Mouse (Mus musculus) ovary, postnatal 36 days (tissue): ENCODE measurements around the gene Gm28308.

Experiments
- DNase-seq: peaks from one replicate; pipeline ENCODE4 v3.0.0; 2022; ENCODE audit warnings: low spot score, mixed read lengths

The Gm28308 gene

DNA sequence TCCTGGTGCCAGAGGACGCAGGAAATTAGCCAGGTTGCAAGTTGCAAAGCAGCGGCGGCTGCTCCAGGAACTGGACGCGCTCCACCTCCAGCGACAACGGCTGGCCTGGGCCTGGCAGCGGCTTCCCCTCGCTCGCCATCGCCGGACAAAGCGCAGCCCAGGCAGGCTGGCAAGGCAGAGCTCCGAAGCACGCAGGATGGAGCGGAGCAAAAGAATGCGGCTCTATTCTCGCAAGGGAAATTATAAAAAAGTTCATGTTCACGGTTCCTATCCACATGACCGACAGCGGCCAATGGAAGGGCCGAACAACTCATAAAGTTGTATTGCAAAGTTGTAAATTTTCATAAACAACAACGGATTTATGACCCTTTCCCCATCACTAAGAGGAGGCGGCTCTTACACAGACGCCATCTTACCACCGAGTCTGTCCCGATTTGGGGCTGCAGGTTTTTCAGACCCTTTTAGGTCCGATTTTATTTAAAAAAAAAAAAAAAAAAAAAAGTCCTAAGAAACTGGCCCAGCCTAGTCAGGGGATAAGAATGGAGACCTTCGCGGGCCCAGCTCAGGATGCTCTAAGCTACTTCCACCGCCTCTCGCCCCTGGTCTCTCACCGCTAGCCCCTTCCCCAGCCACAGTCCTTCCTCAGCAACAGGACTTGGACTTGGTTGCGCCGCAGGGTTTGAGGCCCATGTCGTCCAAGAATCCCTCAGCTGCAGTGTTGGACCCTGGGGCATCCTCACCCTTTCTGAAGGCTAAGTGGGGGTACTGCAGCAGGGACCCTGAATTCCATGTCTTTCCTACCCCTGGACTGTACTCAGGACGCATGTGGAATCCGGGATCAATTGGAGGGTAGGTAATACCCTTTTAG, at the start of gene Gm28308, which contains the start of gene Hoxa3:
Gm28308 (minus strand) TSS at position 221 of the 868 bp plus-strand sequence.
Hoxa3 (minus strand) TSS at position 218 of the 868 bp plus-strand sequence.
- DNase-seq: peak; percentile 37

DNA sequence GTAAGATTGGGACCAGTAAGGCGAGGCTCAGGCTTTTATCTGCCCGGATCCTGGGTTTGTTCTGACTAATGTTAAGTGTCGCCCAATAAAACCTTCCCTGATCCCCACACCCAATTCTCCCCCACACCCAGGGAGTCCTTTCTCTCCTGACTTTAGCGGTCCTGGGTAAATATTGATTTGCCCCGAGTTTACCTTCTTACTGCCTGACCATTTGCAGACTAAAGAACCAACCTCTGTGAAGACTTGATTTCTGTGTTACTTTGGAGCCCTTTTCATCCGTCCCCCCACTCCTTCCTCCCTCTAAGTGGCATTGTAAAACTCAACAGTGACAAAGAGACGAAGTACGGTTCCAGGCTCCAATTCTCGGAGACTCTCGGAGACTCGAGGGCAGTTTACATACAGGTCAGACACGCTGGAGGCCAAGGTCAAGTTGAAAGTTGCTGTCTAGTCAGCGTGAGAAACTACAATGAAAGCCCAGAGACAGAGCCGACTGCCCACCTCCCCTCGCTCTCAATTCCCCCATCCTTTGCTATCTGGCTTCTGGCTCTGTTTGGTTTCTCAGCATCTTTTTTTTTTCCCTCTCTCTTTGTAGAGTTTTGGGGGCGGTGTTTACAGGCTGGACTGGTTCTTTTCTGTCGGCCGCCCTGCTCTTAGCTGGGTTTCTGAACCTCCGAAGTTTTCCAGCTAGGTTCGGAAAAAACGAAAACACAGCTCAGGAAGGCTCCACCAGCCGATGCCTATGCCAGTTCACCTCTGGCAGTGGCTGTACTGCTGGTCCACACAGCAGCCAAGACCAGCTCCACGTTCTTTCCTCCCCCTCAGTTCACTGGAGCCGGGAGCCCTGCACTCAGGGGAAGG, 49.6 kb upstream of the Gm28308 start:
- DNase-seq: no peak

DNA sequence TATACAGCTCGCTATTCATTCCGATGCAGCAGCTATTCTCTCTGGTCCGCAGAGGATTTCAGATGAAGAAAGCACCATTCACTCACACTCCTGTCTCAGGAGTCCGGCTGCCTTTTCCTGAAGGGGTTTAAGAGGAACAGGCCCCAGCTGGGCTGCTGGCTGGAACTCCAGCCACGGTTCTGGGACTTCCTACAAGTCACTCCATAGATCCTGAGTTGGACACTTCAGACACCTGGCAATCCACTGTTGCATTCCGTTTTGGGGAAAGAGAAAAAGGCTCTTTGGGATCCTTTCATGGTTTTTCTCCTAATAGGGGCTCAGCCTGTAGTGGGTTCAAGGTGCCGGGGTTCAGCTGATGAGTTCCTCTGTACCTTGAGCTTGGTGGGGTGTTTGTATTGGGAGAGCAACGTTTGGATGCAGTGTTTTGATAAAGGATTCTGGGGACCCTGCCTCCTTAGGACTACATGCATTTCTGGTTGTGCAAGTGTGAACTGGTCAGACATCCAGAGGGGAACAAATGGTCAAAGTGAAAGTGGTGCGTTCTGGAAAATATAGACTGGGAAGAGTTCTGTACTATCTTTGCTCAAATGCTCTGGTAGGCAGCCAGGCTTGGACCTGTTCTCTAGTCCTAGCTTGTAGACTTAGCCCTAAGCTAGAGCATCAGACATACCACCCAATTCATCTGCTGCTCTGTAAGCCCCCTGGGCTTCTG, 48.8 kb upstream of the Gm28308 start:
- DNase-seq: no peak

DNA sequence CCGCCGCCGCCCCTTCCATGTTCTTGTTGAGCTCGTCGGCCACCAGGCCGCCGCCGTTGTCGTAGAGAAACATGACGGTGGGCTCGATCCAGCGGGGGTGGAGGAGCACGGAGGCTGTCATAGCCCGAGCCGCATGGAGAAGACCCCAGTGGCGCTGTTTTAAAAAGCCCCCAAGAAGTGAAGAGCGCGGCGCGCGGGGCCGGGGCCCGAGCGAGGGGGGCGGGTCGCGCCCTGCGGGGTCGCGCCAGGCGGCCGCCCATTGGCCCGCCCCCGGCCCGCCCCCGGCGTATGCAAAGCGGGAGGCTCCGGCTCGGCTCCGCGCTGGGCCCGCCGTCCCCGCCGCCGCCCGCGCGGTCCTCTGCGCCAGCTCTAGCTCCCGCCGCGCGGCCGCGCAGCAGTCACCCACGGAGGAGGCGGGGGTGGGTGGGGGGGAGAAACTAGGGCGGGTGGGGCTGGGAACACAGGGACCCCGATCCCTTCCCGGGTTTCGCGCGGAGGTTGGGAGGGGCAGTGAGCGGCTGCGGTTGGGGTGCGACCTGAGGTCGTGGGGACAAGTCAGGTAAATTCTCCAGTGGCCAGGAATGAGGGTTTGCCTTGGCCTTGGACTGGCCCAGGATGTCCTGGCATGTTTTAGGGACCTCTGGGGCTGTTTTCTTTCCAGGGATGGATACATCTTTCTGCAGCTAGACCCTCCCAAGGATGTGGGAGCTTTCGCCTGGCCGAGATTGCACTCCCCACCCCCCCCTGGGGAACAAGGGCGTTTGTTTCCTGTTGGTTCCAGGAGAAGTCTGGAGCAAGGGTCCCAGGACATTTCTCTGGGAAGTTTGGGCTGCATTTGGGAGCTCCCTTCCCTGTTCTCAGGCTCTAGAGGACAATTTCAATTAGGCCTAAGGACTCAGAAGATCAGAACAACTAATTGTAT, 47.8 kb upstream of the Gm28308 start, which contains the start of gene Hoxa13:
Hoxa13 (minus strand) TSS at position 227 of the 922 bp plus-strand sequence.
- DNase-seq: no peak

DNA sequence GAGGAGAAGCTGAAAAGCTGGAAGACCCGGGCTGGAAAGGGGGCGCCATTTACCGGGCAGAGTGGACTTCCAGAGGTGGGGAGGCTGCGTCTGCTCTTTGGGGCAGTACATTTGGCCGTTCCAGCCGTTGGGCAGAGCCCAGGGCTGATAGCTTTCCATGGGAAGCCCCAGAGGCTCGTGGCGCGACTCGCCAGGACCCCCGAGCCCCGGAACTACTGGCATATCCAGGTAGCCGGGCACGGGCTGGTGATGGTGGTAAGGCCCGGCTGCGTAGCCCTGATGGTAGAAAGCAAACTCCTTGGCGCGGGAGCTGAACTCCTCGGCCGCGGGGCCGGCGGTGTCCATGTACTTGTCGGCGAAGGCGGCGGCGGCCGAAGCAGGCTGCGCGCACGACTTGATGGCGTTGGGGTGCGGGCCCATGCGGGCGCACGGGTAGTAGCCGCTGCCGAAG, 46.7 kb upstream of the Gm28308 start:
- no peak for DNase-seq

DNA sequence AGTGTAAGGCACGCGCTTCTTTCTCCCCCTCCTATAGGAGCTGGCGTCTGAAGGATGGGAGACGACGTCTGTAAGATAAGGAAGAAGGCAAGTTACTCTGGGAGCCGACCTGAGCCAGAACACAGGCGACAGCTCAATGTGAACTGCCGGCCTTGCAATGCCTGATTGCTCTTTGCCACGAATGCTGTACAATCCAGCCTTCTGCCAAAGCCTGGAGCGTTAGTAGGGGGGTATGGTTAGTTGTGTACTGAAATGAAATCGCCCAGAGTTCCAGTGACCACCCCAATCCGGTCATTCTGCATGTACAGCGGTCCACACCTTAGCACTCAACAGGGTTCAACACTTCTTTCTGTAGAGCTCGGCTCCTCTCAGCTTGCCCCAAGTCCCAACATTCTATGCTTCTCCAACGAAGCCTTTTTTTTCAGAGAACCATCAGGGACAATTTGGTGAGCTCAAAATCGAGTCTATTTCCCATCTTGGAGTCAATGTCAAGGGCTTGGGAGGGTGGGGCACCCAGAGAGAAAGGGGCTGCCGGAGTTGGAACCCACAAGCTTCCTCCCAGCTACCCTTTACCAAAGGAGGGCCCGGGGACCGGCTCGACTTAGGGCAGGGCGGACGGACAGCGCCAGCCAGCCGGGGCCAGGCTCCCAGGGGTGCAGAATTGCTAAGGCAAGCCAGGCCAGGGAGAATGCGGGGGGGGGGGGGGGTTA, 46.1 kb upstream of the Gm28308 start:
- DNase-seq: no peak

DNA sequence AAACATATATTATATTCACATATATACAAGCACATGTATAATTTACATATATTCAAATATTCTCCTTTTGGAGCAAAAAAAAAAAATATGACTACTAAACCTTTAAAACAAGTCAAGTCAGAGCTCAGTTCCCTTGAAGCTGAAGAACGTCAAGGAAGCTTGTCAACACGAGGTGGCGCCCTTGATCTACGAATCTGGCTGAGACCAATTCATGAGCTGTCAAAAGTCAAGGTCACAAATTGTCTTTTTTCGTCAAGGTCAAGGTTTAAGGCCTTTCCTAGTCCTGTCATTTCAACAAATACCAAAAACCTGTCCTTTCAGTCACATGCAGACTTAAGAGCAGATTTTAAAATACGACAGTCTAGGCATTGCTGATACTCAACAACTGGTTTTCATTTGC, 43.8 kb upstream of the Gm28308 start:
- peak; percentile 63 for DNase-seq

DNA sequence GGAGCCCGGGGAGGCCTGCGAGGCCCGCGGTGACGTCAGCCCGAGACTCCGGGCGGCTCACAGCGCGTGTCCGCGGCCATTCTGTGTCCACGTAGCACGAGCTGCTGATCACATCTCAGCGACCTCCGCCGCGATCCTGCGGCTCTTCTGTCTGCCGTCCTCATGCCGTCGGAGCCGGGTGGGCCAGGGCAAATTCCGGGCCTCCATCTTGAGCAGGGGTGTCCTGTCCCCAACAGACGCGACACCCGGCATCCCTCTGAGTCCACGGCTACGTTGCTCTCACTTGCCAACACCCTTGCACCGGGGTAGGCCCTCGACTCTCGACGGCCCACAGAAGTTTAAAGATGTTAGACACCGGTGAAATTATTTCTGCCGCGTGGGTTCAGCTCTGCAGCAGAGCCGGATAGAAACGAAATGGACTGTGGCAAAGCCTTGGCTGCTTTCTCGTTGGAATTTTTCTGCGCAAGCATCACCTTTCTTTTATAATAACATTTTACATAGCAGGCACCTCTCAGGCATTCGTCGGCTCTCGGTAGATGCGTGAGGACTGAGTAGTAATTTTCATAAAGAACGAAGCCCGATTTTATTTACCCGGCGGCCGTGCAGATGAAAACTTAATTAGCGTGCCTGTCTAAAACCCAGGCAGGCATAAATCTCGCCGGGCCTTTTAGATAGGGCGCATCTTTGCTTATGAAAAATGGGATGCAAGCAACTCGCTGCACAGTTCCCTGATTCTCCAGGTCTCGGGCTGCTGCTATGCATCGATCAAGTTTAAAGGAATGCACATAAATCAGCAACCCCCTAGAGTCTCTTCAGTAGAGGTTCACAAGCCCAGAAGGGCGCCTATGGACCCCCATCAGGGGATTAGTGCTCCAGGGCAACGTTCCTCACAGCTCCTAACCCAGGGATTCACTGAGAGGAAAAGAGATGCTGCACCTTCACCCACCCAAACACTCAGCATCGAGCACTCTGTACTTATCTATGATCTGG, 40.7 kb upstream of the Gm28308 start:
- no peak for DNase-seq

DNA sequence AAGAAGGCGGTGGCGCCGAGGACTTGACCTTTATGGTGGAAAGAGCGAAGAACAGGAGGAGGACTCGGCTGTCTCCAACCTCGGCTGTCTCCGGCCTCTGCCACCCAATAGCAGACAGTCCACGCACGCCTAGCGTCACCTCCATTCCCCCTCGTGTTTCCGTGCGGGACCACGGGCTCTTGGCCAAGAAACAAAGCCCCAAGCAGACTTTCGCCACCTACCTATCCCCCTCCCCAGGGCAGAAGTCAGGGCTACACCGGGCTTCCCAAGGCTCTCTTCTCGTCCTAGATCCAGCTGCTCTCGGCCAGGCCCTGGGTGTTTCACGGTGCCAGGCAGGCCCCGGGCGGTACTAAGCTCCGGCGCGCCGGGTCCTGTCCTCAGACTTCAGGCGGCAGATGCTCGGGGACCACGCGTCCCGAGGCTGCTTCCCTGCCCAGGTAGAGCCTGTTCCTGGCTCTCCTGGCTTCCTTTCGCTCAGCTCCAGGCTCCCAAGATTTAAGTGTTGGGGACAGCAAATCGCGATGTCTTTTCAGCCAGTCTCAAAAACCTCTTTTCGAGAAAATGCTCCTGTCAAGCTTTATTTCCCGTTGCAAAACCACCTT, 39.7 kb upstream of the Gm28308 start:
- DNase-seq: no peak

DNA sequence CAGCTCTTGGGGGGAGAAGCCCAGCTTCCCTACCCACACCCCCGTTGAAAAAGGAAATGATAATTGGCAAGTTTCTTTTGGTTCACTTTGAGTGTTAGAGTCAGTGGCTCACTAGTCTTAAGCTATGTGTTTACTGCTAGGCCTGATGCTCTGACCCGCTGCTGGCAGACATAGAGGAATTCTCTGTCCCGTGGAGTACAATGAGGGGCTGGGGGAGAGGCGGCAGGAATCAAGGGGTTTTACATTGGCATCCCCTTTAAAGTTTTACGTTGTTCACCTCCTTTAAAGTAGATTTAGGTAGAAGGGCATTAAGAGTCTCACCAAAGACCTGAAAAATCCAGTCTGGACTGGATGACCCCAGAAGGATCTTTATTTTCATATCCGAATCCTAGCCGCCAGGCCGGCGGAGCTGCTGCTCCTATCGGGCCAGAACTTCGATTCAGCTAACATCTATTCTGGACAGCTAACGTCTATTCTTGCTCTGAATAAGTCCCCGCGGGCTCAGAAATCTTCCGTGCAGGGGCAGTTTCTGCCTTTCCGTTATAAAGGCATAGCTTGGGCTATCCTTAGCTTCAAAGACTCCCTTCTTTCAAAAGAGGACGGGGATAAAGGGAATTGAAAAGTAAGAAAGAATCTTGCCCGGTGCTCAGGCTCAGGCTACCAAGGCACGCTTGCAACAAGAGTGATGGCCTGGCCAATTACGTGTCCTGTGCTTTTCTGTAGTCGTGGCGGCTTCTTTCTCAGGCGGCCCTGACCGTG, 39.1 kb upstream of the Gm28308 start:
- no peak for DNase-seq

DNA sequence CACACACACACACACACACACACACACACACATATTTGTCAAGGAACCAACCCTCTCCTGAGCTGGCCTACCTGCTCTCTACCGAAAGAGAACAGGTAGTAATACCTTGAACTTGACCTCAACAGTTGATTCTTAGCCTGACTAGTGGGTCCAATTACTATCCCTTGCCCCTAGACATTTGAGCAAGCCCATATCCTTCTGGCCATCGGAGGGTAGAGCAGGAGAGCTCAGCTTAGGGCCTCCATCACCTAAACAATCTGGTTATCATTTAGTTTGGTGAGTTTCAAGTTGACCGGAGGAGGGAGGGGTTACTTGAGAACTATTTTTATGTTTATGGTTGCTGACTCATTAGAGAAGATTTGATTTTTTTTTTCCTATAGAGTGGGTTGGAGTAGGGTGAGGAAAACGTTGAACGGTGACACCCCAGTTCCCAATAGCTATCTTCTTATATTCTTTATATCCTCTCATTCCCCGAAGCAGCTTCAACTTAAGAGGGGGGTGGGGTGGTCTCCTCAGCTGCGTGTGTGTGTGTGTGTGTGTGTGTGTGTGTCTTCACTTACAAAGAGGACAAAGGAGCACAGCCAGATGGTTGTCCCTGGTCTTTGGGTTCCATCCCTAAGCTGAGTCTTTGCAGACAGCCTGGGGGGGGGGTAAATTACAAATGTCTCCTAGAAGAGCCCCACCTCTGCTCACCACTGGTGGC, 38.2 kb upstream of the Gm28308 start:
- no peak for DNase-seq

DNA sequence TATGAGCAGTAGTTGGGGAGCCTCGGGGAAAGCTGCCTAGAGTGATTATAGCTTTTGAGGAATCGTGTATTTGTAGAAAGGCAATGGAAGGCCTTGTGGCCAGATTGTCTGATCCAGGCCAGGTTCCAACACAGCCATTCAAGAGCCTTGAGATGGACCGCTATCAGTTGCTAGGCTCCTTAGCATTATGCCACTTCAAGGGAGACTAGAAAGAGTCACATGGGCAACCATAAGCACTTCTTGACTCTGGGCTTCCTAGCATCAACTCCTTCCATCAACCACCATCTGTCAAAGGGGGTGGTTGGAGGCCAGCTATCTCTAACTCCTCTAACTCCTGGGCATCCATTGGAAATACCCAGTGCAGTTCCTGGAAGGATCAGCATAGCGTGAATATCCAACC, 36.7 kb upstream of the Gm28308 start:
- no peak for DNase-seq

DNA sequence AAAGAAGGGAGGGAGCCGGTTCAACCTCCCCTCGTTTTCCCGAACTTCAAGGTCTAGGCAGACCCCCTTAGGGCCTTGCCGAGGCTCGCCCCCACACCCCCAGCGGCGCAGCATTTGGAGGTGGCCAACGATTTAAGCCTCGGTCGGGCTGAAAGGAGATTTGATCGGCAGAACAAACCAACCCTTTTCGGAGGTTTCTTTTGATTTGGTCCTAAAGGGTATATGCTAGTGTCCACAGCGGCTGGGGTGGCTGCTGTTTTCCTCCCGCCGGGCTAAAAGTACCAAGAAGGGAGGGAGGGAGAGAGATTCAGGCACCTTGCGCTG, 36.2 kb upstream of the Gm28308 start:
- no peak for DNase-seq

DNA sequence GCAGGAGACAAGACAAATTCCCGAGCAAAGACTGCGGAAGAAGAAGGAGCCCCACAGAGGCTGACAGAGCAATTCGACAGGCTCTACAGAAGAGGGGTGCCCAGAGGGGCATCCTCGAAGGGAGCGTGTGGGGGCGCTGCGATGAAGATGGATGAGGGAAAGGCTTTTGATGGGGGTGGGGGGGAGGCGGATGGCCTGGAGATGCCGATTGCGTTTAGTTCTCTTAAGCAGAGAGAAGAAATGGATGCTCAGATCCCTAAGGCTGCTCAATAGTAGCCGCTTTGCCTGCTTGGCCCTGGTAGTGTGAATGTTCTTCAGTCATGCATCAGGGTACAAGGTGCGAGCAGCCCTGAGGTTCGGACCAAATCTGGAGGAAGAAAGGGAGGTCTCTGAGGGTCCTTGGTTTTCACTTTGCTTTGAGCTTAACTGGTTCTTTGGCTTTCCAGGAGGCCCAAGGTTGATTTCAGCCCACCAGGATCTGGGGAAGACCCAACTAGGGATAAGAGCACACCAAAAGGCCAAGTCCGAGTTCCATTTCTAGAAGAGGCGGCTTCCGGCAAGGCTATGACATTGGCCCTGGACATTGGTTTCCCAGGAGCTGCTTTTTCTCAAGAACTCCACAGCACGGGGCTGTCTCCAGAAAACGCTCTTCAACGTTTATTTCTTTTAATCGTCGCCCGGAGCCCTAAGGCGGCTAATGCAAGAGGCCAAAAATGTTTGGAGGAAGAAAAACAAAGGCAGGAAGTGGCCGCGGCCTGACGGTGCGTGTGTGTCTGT, 35.7 kb upstream of the Gm28308 start:
- no peak for DNase-seq

DNA sequence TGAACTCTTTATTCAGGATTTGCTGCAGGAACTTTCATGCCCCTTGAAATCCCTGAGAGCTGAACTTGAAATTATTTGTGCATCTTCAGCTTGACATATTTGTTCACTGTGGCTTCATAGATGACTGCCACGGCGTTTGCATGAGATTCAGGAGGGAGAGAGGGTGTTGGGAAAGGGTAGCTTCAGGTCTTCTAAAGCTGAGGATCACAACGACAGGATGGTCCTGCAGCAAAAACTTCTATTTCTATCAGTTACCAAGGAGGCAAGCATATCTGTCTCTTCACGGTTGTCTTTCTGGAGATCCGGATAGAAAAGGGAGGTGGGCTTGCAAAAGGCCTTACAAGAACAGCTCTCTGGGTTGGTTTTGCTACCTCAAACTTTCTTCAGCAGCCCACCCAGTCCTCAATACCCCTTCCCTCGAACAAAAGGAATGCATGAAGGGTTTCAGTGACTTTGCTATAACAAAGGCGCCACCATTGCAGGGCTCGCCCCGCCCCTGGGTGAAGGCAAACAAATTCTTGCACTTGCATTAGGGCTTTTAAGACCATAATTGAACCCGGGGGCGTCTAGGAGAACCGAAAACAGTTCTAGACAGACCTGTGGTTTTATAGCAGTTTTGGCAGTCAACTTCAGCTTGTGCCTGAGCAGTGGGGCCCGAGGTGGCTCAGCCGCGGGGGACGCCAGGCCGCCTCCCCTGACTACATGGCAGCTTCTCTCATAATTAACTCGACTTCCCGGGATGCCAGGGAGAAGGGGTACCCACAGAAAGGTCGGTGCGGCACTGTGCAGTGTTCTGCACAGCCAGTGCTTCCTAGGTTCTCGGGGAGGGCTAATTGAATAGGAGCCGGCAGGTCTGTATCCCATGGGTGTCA, 34.9 kb upstream of the Gm28308 start:
- DNase-seq: no peak

DNA sequence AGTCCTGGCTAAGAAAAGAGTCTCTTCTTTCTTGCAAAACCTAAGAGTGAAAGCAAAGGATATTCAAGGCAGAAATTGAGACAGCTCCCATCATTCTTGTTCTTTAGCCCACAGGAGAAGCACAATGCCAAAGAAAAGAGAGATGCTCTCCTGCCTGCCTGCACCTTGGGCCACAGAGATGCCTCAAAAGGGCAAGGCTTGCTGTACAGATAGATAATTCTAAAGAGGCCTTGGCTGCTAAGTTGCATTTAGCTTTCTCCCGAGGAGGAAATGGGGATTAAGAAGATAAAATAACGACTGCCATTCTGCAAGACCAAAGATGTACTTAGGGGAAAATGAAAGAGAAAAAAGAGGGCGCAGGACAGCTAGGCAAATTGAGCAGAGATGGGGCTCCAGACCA, 33.8 kb upstream of the Gm28308 start:
- no peak for DNase-seq
